Mouse (Mus musculus) stomach, postnatal 0 days (tissue): ENCODE data around the gene Ubash3a.

Experiments used
- CTCF ChIP-seq: IDR thresholded peaks from 2 replicates; pipeline ENCODE4 v1.5.1; 2016; ENCODE audit warnings: antibody characterized with exemption, low read depth, mild to moderate bottlenecking, moderate library complexity
- EP300 ChIP-seq: optimal IDR thresholded peaks from 2 replicates; pipeline ENCODE3; 2016; ENCODE audit warnings: antibody characterized with exemption

GRCm38 (mm10) chr17:31253951-31254350, 46.3 kb downstream of the Ubash3a start:
- TF ChIP-seq EP300 (no peak), CTCF (no peak)
